Mouse (Mus musculus) layer of hippocampus, adult 11-12 months (tissue): Measurements from ENCODE around the gene Mtnr1a.
A peak's percentile ranks its signal among the peaks of the same experiment; 100 is the strongest.
"Not testable (repeated sequence)": the region's sequence is repeated elsewhere in the genome, so short reads cannot be mapped to it uniquely, and the experiment has no call there.

Experiments
- DNase-seq: peaks from one replicate; pipeline ENCODE4 v3.0.0; 2022; ENCODE audit warnings: low spot score

Gene Mtnr1a

DNA sequence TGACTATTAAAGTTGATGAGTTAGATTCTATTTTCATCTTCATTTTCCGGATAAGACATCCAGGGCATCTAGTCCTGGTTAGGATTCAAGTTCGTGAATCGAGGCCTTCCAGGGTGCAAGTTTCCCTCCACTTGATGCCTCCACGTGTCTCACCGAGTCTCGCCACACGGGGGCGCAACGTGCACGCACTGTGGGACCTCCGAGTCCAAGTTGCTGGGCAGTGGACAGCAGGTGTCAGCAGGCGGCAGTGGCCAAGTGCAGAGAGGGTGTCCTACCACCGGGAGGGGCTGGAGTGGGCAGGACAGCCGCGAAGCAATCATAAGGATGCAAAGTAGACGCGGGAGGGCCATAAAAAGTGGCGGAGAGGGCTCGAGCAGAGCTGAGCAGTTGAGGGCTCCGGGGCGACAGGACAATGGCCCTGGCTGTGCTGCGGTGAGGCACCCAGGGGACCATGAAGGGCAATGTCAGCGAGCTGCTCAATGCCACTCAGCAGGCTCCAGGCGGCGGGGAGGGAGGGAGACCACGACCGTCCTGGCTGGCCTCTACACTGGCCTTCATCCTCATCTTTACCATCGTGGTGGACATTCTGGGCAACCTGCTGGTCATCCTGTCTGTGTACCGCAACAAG, at the start of gene Mtnr1a:
Gene Mtnr1a (plus strand): TSS at position 379 of the 628 bp plus-strand sequence.
- peak; percentile 89 for DNase-seq

DNA sequence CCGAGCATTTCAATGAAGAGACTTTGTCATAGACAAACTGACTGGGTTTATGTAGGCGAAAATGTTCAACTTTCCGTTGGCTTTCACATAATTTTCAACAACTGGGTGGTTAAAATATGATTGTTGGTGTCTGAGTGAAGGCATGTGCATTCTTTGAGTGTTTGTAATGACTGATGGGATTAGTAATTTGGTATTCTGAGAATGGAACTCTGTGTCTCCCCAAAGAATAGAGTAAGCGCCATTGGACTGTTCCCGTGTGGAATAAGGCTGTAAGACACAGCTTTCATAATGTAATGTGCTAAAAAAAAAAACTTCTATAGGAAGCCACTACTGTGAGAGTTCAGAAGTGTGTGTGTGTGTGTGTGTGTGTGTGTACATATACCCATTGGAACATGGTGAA, 49.7 kb upstream of the Mtnr1a start:
- DNase-seq = no peak

DNA sequence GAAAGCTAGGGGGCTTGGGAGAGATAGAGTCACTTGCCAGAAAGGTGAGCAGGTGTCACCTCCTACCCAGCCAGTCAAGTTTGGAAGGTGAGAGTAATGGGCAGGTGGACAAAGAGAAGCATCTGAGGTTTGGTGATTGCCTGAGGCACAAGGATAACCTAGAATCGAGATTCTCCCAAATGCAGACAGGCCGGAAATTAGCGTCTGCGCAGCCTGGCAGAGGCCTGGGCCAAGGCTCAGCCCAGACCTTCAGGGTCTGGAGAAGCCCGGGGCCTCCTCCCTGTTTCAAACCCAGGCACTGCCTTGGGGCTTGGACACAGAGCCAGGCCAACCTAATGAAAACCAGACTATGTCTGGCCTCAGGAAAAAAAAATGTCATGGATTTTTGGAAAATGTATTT, 47.8 kb upstream of the Mtnr1a start:
- DNase-seq = no peak

DNA sequence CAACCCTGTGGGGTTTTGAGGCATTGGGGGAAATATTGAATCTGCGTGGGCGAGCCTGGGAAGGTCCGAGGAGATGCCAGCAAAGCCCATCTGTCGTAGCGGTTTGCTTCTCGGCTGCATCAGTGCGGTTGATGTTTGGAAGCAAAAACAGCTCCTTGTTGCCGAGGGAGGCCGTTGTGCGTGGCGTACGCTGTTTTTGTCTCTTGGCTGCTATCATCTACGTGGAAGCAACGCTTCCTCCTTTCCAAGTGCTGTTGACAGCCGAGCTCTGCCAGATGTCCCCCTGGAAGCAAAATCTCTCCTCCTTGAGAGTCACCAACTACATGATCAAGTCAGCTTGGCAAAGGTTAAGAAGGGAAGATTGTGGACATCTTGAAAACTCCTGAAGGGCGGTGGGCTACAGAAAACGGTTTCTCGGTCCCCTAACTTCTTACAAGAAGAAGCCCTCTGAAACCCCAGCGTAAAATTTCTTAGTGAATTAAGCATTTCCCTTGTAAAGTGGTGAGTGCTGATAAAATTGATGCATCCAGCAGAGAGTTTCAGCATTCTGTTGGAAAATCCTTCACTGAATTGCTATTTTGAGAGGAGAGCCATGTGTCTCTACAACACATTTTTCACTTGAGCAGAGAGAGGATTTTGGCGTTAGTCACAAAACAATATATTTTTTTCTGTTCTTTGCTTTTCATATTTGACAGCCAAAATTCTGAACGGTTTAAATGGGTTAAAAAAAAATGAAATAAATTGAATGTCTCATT, 46.8 kb upstream of the Mtnr1a start:
- peak; percentile 75 for DNase-seq

DNA sequence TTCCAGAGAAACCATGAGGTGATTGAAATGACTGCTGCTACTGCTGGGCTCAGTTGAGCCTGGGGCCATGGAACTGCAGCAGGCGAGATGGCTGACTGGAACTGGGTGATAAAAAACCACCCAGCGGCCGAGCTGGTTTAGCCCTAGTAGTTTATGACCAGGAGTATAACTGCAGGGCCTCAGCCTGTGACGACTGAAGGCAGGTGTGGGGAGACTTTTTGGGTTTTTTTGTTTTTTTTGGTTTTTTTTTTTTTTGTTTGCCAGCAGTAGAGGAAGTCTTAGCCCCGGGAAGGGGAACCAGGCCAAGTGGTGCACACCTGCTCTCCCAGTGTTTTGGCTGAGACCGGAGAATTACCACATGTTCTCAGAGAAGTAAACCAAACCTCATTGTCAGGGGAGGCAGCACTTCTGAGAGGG, 40.8 kb upstream of the Mtnr1a start:
- no peak for DNase-seq

DNA sequence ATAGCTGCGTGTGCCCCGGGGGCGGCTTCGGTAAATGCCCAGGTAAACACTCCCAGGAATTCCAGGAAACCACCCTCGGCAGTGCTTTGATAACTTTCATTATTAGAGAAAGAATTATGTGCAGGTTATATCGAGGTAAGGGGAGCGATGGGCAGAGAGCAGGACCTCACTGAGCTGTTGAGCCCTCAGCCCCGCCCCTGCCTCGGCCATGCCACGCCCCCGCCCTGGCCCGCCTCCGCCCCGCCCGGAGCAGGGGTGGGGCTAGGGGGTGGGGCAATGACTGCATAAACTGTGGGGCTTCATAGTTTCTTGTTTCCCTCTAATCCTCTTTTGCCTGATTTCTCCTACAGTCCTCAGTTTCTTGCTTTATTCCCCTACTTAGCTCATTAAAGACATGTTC, 30.6 kb upstream of the Mtnr1a start:
- no peak for DNase-seq

DNA sequence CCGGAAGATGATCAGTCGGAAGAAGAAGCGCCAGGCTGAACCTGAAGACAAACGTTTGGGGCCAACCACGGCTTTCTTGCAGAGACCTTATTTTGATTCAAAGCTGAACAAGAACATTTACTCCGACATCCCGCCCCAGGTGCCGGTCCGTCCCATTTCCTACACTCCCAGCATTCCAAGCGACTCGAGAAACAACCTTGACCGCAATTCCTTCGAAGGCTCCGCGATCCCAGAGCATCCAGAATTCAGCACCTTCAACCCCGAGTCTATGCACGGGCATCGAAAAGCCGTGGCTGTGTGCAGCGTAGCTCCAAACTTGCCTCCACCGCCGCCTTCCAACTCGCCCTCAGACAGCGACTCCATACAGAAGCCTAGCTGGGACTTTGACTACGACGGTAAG, 24.8 kb upstream of the Mtnr1a start:
- no peak for DNase-seq

DNA sequence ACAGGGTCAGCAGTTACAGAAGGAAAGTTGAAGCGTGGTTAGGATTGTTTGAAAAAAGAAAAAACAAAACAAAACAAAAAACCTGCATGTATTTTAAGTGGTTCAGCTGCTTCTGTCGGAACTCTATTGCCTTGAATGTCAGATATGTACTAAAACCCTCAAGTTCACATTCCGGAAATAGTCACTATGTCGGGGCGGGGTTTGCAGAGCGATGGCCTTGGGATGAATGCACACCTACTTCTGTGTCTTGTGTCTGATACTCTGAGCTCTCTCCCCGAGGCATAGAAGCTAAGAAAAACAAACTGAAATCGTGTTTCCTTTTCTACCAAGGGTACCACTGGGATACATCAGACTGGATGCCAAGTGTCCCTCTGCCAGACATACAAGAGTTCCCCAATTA, 18.5 kb upstream of the Mtnr1a start:
- no peak for DNase-seq

DNA sequence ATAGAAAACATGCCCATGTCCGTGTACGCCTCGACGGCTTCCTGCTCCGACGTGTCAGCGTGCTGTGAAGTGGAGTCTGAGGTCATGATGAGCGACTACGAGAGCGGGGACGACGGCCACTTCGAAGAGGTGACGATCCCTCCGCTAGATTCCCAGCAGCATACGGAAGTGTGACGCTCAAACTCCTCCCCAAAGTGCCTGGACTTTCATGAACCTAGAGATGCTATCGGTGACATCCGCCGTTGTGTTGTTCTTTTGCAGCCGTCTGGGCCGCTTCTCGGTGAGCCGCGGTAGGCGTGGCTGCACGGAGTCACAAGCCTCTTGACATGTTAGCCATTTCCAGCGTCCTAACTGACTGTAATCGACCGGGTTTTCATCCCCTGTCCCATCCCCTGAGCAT, 17.7 kb upstream of the Mtnr1a start:
- DNase-seq = no peak

DNA sequence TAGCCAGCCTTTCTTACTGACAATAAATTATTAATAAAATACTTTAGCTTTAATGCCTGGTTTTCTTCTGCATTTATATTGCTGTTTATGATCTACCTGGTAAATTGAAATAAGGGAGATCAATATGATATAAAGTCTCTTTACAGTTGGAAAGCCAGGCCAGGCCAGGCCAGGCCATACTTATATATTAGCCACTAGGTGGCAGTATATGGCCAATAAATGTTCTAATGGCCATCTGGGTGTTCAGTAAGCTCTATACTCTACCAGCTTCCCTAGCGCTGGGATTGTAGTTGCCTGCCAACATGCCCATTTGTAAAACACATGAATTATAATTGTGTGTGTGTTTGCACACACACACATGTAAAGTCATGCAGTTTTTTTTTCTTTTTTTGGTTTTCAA, 16.7 kb upstream of the Mtnr1a start:
- no peak for DNase-seq

DNA sequence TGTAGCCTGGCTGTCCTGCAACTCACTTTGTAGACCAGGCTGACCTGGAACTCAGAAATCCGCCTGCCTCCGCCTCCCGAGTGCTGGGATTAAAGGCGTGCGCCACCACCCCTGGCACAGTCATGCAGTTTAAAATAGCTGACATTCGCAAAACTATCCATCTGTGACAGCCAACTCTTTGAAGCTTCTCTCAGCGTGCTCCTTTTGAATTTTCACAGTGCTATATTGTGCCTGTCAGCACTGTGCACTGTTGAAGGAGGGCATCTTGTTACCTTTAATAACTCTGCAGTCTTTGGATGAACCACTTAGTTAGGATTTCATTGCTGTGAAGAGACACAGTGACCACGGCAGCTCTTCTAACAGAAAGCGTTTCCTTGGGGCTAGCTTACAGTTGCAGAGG, 16.3 kb upstream of the Mtnr1a start:
- no peak for DNase-seq

DNA sequence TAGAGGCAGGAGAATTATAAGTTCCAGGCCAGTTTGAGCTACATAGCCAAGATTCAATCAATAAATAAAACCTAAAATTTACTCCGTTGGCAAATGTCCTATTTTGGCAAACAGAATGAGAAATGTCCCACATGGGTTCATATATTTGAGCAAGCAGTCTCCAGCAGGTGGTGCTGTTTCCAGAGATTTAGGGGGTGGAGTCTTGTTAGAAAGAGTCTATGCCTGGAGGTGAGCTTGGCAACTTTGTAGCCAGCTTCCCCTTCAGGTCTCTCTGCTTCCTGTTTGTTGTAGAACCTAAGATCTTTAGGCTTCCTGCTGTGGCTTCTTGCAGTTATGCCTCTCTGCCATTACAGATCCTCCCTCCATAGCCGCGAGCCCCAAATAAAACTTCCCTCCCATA, 13.4 kb upstream of the Mtnr1a start:
- DNase-seq = no peak

DNA sequence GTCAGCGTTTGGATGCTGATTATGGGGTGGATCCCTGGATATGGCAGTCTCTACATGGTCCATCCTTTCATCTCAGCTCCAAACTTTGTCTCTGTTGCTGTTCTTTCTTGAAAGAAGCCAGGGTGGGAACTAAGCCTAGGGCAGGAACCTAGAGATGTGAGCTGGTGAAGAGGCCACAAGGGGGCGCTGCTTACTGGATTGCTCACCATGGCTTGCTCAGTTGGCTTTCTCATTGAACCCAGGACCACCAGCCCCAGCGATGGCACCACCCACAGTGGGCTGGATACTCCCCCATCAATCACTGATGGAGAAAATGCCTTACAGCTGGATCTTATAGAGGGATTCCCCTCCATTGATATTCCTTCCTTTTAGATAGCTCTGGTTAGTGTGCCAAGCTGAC, 12.1 kb upstream of the Mtnr1a start:
- DNase-seq = no peak

DNA sequence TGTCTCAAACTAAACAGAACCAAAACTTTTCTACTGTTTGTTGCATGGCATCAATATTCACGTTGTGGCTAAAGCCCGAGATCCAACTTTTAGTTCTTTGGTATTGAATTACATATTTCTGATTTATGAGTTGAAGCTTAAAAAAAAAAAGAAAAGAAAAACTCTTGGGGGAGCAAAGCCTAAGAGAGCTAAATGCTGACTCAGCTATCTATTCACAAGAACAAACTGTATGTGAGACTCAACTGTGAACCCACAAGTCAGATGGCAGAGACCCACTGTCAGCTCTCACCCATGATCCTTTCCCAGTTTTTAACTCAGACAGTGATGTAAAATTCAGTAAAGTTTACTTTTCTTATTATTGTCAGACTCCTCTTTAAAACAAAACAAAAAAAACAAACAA, 8.9 kb upstream of the Mtnr1a start:
- no peak for DNase-seq

DNA sequence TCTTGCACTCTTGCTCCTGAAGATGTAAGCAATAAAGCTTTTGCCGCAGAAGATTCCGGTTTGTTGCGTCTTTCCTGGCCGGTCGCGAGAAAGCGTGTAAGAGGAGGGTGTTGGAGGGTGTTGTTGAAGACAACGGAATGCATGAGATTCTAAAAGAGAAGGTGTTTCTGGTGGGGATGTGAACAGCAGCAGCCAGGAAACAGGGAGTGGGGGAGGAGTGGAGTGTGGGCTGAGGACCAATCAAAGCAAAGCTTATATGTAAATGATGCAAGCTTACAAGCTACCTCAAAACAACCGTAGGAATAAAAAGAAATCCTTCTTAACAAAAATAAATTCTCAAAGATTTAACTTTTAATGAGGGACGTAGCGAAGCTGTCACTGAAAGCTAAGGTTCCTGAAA, 6.6 kb upstream of the Mtnr1a start:
- no peak for DNase-seq

DNA sequence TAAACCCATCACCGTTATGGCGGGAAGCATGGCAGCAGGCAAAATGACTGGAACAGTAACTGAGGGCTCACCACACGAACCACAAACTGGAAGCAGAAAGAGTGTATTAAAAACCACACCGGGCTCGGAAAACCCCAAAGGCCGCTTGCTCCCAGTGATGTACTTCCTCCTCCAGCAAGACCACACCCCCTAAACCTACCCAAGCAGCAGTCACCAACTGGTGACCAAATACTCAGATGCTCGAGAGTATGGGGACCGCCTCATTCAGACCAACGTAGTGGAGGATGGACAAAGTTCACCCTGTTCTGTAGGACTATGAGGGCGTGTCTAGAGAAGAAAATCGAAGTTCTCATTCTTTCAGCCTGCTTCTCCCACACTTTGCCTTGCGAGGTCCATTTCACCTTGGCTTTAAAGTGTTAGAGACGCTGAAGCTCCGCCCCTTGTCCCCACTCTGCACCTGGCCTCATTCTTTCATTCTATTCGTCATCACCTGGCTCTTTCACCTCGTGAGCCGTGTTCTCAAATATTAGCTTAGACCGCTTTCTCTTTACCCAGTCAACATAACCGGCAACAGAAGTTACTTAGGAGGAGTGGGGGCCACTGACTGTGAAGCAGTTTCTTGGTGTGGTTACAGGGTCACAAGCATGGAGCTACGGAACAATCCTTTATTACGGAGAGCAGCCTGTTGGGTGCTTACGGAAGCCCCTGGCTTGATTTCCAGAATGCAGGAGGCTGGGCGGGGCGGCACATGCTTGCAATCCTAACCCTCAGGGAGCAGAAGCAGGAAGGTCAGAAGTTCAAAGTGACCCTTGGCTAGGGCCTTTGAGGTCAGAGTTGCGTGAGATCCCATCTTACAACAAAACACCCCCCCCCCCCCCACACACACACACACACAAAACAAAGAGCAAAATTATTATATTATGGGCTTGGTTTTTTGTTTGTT, 5.7 kb upstream of the Mtnr1a start:
- no peak for DNase-seq

DNA sequence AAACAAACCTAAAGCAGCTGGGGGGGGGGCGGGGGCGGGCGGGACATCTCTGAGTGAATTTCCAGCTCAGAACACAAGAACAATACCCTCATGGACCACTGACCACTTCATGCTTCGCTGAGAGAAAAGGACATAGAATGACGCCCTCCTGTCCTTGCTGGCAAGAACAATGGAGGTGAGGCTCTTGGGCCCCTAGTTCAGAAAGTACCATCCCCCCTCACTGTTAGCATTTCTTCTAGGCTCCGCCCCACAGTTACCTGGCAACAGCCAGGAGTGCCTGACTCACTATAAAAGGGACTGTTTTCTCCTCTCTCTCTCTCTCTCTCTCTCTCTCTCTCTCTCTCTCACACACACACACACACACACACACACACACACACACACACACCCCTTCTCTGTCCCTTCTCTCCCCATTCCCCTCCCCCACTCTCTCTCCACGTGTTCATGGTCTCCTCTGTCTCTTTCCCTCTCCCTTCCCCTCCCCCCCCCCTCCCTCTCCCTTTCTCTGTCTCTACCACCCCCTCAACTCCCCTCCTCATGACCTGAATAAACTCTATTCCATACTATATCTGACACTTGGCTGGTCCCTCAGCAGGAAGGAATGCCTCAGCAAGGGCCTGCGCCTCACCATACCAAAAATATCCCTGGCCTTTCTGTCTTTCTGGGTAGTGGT, 4.6 kb upstream of the Mtnr1a start:
- DNase-seq = no peak

DNA sequence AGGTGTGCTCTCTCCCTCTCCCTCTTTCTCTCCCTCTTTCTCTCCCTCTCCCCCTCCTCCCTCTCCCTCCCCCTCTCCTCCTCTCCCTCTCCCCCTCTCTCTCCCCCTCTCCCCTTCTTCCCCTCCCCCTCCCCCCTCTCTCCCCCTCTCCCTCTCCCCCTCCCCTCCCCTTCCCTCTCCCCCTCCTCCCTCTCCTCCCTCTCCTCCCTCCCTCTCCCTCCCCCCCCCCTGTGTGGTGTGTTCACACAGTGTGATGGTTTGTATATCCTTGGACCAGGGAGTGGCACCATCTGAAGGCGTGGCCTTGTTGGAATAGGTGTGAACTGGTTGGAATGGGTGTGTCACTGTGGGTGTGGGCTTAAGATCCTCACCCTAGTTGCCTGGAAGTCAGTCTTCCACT, 3.5 kb upstream of the Mtnr1a start:
- not testable (repeated sequence) for DNase-seq

DNA sequence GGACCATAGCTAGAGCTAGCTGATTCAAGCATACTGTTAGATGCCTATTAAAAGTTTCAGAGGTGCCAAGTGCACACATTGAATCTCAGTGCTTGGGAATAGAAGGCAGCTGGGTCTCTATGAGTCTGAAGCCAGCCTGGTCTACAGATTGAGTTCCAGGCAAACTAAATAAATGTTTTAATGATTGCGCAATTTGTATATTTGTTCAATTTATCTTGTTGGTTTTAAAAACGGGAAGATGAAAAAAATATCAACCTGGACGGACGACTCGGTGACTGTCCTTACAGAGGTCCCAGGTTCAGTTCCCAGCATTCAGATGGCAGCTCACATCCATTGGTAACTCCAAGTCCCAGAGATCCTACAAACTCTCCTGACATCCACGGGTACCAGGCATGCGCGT, 2.0 kb downstream of the Mtnr1a start:
- DNase-seq = no peak

DNA sequence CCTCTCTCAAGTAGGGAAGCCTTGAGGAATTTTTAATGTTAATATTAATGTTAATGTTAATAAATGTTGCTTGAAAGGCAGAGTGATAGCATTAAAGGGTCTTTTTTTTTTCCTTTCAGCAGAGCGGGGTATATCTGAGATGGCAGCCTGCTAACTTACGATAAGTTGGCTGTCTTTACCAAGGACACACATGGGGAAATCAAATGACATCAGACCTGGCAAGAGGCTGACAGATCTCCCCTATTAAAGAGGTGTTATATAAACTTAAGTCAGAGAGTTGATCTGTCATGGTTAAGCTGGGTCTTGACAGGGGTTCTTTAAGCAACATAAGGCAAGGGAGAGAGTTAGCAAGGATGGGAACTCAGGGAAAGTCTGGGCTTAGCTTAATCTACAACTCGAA, 11.9 kb downstream of the Mtnr1a start:
- DNase-seq = no peak

DNA sequence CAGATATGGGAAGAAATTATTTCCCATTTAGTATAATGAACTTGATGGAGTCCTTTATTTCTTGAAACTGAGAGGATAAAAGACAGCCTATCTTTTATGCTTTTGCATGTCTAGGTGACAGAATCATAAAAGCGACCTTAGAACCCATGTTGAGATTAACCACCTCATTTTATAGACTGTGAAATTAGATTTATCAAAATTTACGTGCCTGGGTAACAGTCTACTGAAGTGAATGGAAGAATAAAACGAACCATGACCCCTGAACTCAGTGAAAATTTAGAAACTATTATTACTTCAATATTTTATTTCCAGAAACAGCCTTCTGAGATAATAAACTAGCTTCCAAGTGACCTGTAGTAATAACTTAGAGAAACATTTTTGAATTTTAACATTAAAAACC, 24.7 kb downstream of the Mtnr1a start:
- DNase-seq = no peak

DNA sequence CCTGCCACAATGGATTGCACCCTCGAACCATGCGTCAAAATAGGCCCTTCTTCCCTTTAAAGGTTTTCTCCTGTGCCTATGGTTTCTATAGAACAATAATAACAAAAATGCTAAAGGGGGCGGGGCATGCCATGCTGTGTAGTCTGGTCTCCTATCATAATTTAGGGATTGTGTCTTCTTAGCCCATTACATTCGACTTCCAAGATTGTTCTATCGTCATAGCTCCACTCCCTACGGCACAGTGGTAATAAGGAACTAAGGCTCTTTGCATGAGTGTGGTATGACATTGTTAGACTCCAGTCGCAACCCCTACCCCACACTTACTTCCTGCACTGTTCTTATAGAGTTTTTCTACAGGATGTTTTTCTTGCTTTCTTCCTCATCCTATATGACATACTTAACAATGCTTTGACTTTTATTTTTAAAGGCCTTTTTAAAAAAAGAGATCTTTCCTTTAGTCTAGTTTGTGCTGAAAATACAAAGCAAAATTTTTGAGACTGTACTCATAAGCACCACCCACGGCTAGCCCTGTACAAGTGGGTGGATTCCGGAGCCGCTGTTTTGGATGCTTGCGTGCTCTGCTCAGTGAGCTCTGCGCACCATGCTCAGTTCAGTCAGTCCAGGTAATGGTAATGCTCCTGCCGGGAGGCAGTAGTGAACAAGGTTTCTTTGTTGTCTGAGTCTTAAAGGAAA, 40.6 kb downstream of the Mtnr1a start:
- DNase-seq = peak; percentile 32
